Mouse (Mus musculus) heart, postnatal 0 days (tissue): ENCODE results near the gene Osbpl6. TPM values are rescaled to one million over a fixed set of nuclear protein-coding genes. Genes with fewer than 3 reads are reported as not detected.

ENCODE experiments used
- ATAC-seq: fragments of 200-750 bp; cut with Nextera tagmentation; 2 replicates; pipeline ENCODE4 v1.8.0; 2017; ENCODE audit warnings: low read depth, moderate number of reproducible peaks, moderate library complexity; ENCODE audit not compliant: insufficient read depth
- DNase-seq: peaks from one replicate; pipeline ENCODE4 v3.0.0-alpha.2; 2016; ENCODE audit warnings: low spot score
- H3K27ac ChIP-seq: fragments of 300-500 bp; sonication (generic); 2 replicates; pipeline ENCODE4 v1.5.1; 2014; ENCODE audit warnings: low read depth, mild to moderate bottlenecking
- H3K27me3 ChIP-seq: fragments of 300-500 bp; sonication (generic); 2 replicates; pipeline ENCODE4 v1.6.1; 2014; ENCODE audit warnings: low read length, mixed read lengths; ENCODE audit not compliant: control insufficient read depth, insufficient read depth
- H3K36me3 ChIP-seq: fragments of 300-500 bp; sonication (generic); replicated peaks from 2 replicates; pipeline ENCODE4 v1.6.1; 2014; ENCODE audit warnings: low read length, mixed read lengths; ENCODE audit not compliant: control insufficient read depth, insufficient read depth
- H3K4me1 ChIP-seq: fragments of 300-500 bp; sonication (generic); 2 replicates; pipeline ENCODE4 v1.6.1; 2014; ENCODE audit warnings: antibody characterized with exemption; ENCODE audit not compliant: control insufficient read depth, insufficient read depth
- H3K4me2 ChIP-seq: fragments of 300-500 bp; sonication (generic); 2 replicates; pipeline ENCODE4 v1.6.1; 2014; ENCODE audit warnings: low read depth, mild to moderate bottlenecking, low read length, moderate library complexity
- H3K4me3 ChIP-seq: fragments of 300-500 bp; sonication (generic); 2 replicates; pipeline ENCODE4 v1.5.1; 2014; ENCODE audit warnings: low read depth, low read length
- H3K9ac ChIP-seq: fragments of 300-500 bp; sonication (generic); replicated peaks from 2 replicates; pipeline ENCODE4 v1.6.1; 2014; ENCODE audit warnings: low read depth, low read length, mixed read lengths
- H3K9me3 ChIP-seq: fragments of 300-500 bp; sonication (generic); replicated peaks from 2 replicates; pipeline ENCODE4 v1.6.1; 2016; ENCODE audit warnings: low read length; ENCODE audit not compliant: control insufficient read depth
- CTCF ChIP-seq: IDR thresholded peaks from 2 replicates; pipeline ENCODE4 v1.5.1; 2016; ENCODE audit warnings: antibody characterized with exemption, control low read depth, low read depth
- EP300 ChIP-seq: IDR thresholded peaks from 2 replicates; pipeline ENCODE4 v1.6.1; 2016; ENCODE audit warnings: antibody characterized with exemption, low read depth
- WGBS: fragments of 180-500 bp; shearing (Covaris S2); extraction: QIAGEN DNeasy Blood & Tissue Kit; methylation state at CpG from one replicate; pipeline ENCODE4 v1.1.7; 2014; 5-methylcytosine and 5-hydroxymethylcytosine counted together
- polyA plus RNA-seq: library from polyadenylated mRNA; unstranded; fragments of >200 nt; fragmentation: Nextera tagmentation; extraction: Ambion mirVana; gene quantifications from 2 replicates; pipeline ENCODE4 v1.2.1, GENCODE M21; 2015
- total RNA-seq: library from RNA; depleted of rRNA; stranded (reverse); fragments of >200 nt; gene quantifications from 2 replicates; pipeline ENCODE4 v1.2.3, GENCODE M21; 2014; ENCODE audit warnings: low replicate concordance

The Osbpl6 gene
- total and polyA plus RNA-seq, 2 experiments from 2014 or later: 3.3 to 5.0 TPM

- 88% methylated on average over 2 of the region's 2 CpGs for WGBS
- H3K4me2 ChIP-seq: no peak overlapping the region
- DNase-seq: no peak
- no peak overlapping the region for H3K9ac ChIP-seq
- H3K27me3 ChIP-seq: no peaks in the 10 kb centered on the region
- H3K9me3 ChIP-seq: 0 out of 2 replicates have a peak, but pooled peaks cover 3% of the 10 kb centered on the region
- ATAC-seq: no peak
- H3K27ac ChIP-seq: no peak overlapping the region
- no peaks in the 10 kb centered on the region for H3K4me1 ChIP-seq
- no peaks in the 10 kb centered on the region for H3K36me3 ChIP-seq
- no peak for TF ChIP-seq EP300
- TF ChIP-seq CTCF: no peak
- H3K4me3 ChIP-seq: no peak overlapping the region
Measured at GRCm38 (mm10) chr2:76504989-76505388, 98.7 kb downstream of the Osbpl6 start.

- H3K4me3 ChIP-seq: no peak overlapping the region
- H3K36me3 ChIP-seq: no peaks in the 10 kb centered on the region
- ATAC-seq (no peak), DNase-seq (no peak)
- TF ChIP-seq EP300 (no peak), CTCF (no peak)
- H3K4me2 ChIP-seq: no peak overlapping the region
- no peak overlapping the region for H3K9ac ChIP-seq
- no peaks in the 10 kb centered on the region for H3K27me3 ChIP-seq
- no peaks in the 10 kb centered on the region for H3K4me1 ChIP-seq
- 80% methylated on average over 8 of the region's 8 CpGs for WGBS
- H3K27ac ChIP-seq: no peak overlapping the region
- H3K9me3 ChIP-seq: 0 out of 2 replicates have a peak, but pooled peaks cover 3% of the 10 kb centered on the region
Measured at GRCm38 (mm10) chr2:76511281-76511721, 105.0 kb downstream of the Osbpl6 start.

- 92% methylated on average over 6 of the region's 6 CpGs for WGBS
- DNase-seq (no peak), ATAC-seq (no peak)
- no peak overlapping the region for H3K4me2 ChIP-seq
- H3K27ac ChIP-seq: no peak overlapping the region
- no peaks in the 10 kb centered on the region for H3K4me1 ChIP-seq
- H3K36me3 ChIP-seq: no peaks in the 10 kb centered on the region
- TF ChIP-seq CTCF: no peak
- TF ChIP-seq EP300: no peak
- no peak overlapping the region for H3K9ac ChIP-seq
- H3K4me3 ChIP-seq: no peak overlapping the region
- 0 out of 2 replicates have a peak, but pooled peaks cover 3% of the 10 kb centered on the region for H3K9me3 ChIP-seq
- no peaks in the 10 kb centered on the region for H3K27me3 ChIP-seq
Measured at GRCm38 (mm10) chr2:76512133-76512532, 105.8 kb downstream of the Osbpl6 start.

DNA sequence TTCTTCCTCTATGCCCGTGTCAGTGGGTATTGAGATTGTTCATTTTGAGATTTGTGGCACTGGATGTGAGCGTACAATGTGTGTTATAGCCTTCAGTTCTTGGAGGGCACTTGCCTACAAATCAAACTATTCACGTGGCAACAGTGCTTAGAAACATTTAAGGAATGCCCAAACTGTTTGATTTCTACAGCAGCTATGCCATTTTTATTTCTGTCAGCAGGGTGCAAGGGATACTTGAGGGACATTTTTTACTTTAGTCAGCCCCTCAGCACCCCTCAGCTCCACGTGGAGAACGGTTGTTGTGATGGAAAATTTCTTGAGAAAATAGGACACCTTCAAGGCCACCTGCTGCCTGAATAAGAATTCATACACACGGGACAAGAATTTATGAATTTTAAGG is 106.6 kb downstream of the Osbpl6 start:
- Histone ChIP-seq H3K4me2 (no peak overlapping the region), H3K9ac (no peak overlapping the region), H3K4me1 (no peaks in the 10 kb centered on the region), H3K9me3 (no peaks in the 10 kb centered on the region), H3K27me3 (no peaks in the 10 kb centered on the region), H3K4me3 (no peak overlapping the region), H3K27ac (no peak overlapping the region), H3K36me3 (no peaks in the 10 kb centered on the region)
- ATAC-seq (no peak), DNase-seq (no peak)
- no peak for TF ChIP-seq EP300
- WGBS: 68% methylated on average over 6 of the region's 6 CpGs

- Histone ChIP-seq H3K36me3 (no peaks in the 10 kb centered on the region), H3K4me3 (no peak overlapping the region), H3K9me3 (no peaks in the 10 kb centered on the region), H3K4me2 (no peak overlapping the region), H3K9ac (no peak overlapping the region), H3K27me3 (no peaks in the 10 kb centered on the region), H3K27ac (no peak overlapping the region), H3K4me1 (no peaks in the 10 kb centered on the region)
- WGBS: 66% methylated on average over 3 of the region's 3 CpGs
- DNase-seq (no peak), ATAC-seq (no peak)
- TF ChIP-seq CTCF (no peak), EP300 (no peak)
Measured at GRCm38 (mm10) chr2:76513296-76513695, 107.0 kb downstream of the Osbpl6 start.

GRCm38 (mm10) chr2:76517471-76517870 is 111.2 kb downstream of the Osbpl6 start:
- H3K9me3 ChIP-seq: no peaks in the 10 kb centered on the region
- H3K4me3 ChIP-seq: no peak overlapping the region
- H3K27ac ChIP-seq: no peak overlapping the region
- H3K4me1 ChIP-seq: no peaks in the 10 kb centered on the region
- DNase-seq (no peak), ATAC-seq (no peak)
- no peaks in the 10 kb centered on the region for H3K27me3 ChIP-seq
- H3K9ac ChIP-seq: no peak overlapping the region
- no peak for TF ChIP-seq CTCF
- no peak for TF ChIP-seq EP300
- no peaks in the 10 kb centered on the region for H3K36me3 ChIP-seq
- H3K4me2 ChIP-seq: no peak overlapping the region
- 87% methylated on average over 14 of the region's 14 CpGs for WGBS
